Mouse (Mus musculus) thymus, adult 2 months (tissue): ENCODE measurements around the gene Plod3.

Experiments used
- CTCF ChIP-seq: fragments of 200-500 bp; IDR thresholded peaks from 2 replicates; pipeline ENCODE4 v1.5.1; 2012; ENCODE audit warnings: mild to moderate bottlenecking, control low read depth, low read length, moderate library complexity, borderline replicate concordance; ENCODE audit not compliant: control insufficient read depth, poor library complexity, insufficient read depth; ENCODE audit errors: extremely low read depth
- POLR2A ChIP-seq: fragments of 200-500 bp; IDR thresholded peaks from 2 replicates; pipeline ENCODE4 v1.6.1; 2012; ENCODE audit warnings: mild to moderate bottlenecking, low read length, control low read depth, moderate library complexity; ENCODE audit not compliant: control insufficient read depth, poor library complexity, insufficient read depth; ENCODE audit errors: extremely low read depth

- TF ChIP-seq CTCF (no peak), POLR2A (no peak)
Measured at GRCm38 (mm10) chr5:137031076-137032032, 44.5 kb downstream of the Plod3 start.
